Mouse (Mus musculus): ENCODE data around the gene Gpr153. TPM values are rescaled to one million over a fixed set of nuclear protein-coding genes. Genes with fewer than 3 reads are reported as not detected.

Gpr153 gene
- polyA plus RNA-seq, 1 experiment = 35.4 TPM

GRCm38 (mm10) chr4:152286183-152286582 lies 12.2 kb downstream of the Gpr153 start:
- peak in 1 of 2 experiments; percentile 54 for DNase-seq (ENCODE audit: extremely low spot score in 1 of 2, low spot score in 1 of 2)

GRCm38 (mm10) chr4:152286887-152287286 lies 12.9 kb downstream of the Gpr153 start:
- DNase-seq (ENCODE audit: extremely low spot score in 1 of 2, low spot score in 1 of 2) = peak in 1 of 2 experiments; percentile 45

DNA sequence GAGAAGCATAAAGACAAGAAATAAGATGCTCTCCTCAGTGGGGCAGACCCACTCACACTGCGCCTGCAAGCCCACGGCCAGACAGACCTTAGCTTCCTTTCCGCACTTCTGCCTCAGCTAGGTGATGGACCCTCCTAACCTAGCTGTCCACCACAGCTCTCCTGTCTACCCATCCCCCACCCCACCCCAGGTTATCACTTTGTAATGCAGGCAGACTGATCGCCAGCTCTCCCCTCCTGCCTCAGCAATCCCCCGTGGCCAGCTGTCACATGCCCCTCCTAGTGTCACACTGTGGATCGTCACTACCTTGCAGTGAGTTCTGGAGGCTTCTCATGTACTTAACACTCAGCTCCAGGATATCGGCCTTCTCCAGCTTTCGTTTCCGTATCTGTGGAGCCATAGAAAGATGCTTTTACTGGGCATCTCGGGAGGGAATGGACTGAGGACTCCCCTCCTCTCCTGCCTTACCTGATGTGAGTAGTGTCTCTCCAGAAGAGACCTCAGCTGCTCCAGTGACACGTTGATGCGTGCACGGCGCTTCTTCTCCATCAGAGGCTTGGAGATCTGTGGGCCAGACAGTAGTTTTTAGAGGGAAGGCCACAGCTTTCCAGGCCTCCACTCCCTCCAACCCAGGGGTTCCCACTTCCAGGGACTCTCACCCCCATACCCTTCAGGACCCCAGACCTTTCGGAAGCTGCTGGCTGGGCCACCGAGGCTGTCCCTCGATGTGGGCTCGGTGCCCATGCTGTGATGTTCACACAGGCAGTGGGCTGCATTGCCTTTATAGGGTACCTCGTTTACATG lies 13.5 kb downstream of the Gpr153 start:
- no peak for DNase-seq (ENCODE audit: extremely low spot score in 1 of 2, low spot score in 1 of 2)

DNA sequence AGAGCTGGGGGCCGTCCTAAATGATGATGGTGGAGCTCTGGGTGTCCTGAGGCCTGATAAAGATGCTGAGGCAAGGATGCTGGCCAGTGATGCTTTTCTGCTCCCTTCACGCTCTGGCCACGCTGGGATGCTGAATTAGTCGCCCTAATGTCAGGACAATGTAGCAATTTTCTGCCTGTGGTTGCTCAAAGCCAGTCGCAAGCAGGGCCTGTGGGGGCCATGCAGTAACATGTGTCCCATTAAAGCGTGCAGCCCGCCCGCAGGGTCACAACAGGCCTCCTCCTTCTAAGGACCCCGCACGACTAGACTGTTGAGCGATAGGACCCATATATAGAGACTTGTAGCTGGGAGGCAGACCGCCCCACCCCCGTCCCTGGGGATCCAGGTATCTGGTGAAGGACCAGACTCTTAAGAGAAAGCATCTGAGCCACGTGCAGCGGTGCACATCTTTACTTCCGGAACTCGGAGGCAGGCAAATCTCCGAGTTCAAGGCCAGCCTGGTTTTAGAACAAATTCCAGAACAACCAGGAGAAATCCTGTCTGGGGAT lies 14.4 kb downstream of the Gpr153 start:
- DNase-seq (ENCODE audit: extremely low spot score in 1 of 2, low spot score in 1 of 2) = no peak

DNA sequence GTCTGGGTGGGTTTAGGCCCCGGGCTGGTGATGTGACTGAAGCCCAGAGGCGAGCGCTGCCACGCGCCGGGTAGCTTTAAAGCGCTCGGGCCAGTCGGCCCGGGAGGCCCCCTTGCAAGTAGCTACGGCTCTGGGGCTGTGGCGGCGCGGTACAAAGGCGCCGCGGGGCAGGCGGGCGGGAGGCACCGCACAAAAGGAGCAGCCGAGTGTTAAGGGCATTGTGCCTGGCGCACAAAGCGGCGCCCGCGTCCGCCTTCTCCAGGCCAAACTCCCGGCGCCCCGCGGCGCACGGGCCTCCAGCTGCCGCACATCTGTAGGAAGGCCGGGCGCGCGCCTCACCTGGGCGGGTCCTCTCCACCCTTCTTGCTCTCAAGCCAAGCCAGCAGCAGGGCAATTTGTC lies 16.4 kb downstream of the Gpr153 start:
- DNase-seq (ENCODE audit: extremely low spot score in 1 of 2, low spot score in 1 of 2) = no peak

GRCm38 (mm10) chr4:152290991-152291390 lies 17.0 kb downstream of the Gpr153 start:
- no peak for DNase-seq (ENCODE audit: extremely low spot score in 1 of 2, low spot score in 1 of 2)

- no peak for DNase-seq (ENCODE audit: extremely low spot score in 1 of 2, low spot score in 1 of 2)
Observed at GRCm38 (mm10) chr4:152291562-152291961, 17.5 kb downstream of the Gpr153 start, which contains the start of gene Hes3. TSS of gene Hes3 (minus strand) at chr4:152291662.

- no peak for DNase-seq (ENCODE audit: extremely low spot score in 1 of 2, low spot score in 1 of 2)
Observed at GRCm38 (mm10) chr4:152292102-152292765, 18.2 kb downstream of the Gpr153 start.

- no peak for DNase-seq (ENCODE audit: extremely low spot score in 1 of 2, low spot score in 1 of 2)
Observed at GRCm38 (mm10) chr4:152294188-152294929, 20.3 kb downstream of the Gpr153 start.

GRCm38 (mm10) chr4:152295916-152296315 lies 21.9 kb downstream of the Gpr153 start:
- no peak for DNase-seq (ENCODE audit: extremely low spot score in 1 of 2, low spot score in 1 of 2)

DNA sequence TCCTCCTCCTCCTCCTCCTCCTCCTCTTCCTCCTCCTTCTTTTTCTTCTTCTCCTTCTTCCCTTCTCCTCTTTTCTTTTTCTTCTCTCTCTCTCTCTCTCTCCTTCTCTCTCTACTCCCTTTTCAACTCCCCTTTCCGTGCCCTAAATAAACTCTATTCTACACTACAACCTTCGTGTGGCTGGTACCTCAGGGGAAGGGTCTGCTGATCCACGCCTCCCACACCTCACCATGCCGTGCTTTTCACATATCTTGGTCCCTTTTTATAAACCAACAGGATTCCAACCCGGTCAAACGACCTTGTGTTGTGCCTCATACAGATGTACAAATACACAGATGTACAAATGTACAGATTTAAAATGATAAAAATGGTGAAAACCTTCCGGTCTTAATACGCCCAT lies 22.3 kb downstream of the Gpr153 start:
- DNase-seq (ENCODE audit: extremely low spot score in 1 of 2, low spot score in 1 of 2) = no peak

- DNase-seq (ENCODE audit: extremely low spot score in 1 of 2, low spot score in 1 of 2) = peak; percentile 95 to 99
Observed at GRCm38 (mm10) chr4:152296874-152297861, 23.1 kb downstream of the Gpr153 start, which contains the start of gene Icmt. TSS of gene Icmt (plus strand) at chr4:152297227.

DNA sequence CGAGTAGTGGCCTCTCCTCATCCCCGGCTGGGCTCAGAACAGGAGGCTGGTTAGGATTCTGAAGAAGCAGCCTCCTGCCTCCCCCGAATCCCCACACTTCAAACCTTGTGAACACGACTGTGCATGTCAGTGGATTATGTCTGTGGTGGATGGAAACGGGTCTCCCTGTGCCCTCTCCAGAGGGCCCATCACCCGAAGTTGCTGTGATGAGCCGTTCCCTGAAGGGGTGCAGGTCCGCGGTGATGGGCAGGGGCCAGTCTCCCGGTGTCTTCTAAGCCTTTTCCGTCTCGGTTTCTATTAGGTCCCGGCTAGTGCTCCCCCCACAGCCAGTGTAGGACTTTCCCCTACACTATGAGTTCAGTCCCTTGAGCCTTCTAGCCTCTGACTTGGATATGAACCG lies 24.8 kb downstream of the Gpr153 start:
- no peak for DNase-seq (ENCODE audit: extremely low spot score in 1 of 2, low spot score in 1 of 2)

GRCm38 (mm10) chr4:152300375-152300774 lies 26.3 kb downstream of the Gpr153 start:
- no peak for DNase-seq (ENCODE audit: extremely low spot score in 1 of 2, low spot score in 1 of 2)

DNA sequence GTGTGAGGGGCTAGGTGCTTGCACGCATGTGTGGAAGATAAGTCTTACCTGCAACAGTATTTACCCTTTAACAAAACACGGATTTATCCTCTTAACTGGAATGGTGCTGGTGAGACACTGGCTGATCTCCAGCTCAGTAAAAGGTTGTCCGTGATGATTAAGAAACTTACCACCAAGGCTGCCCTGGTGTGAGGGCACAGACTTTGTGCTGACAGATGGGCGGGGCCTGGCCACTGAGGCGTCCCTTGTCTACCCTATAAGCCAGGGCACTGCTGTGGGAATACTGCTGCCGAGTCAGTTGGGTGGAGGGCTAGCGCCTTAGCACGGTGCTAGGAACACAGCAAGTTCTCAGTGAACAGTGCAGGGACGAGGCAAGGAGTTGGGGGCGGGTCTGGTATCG lies 28.0 kb downstream of the Gpr153 start:
- DNase-seq (ENCODE audit: extremely low spot score in 1 of 2, low spot score in 1 of 2) = no peak

DNA sequence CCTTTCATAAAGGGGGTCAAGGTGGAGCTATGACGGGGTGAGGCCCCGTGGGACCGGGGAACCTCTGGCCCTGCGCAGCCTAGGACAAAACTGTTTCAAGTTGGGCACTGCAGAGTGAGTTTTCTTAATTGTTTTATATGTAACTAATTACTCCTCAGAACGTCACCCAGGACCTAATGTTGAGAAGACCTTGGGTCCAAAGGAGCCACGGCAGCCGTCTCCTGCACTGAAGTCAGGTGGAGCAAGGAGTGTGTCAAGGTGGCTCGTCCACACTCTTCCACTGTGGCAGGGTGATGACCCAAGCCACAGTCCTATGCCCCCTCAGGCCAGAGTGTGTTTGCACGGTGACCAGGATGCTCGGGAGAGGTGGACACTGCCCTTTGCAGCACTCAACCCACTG lies 29.1 kb downstream of the Gpr153 start:
- DNase-seq (ENCODE audit: extremely low spot score in 1 of 2, low spot score in 1 of 2) = no peak

DNA sequence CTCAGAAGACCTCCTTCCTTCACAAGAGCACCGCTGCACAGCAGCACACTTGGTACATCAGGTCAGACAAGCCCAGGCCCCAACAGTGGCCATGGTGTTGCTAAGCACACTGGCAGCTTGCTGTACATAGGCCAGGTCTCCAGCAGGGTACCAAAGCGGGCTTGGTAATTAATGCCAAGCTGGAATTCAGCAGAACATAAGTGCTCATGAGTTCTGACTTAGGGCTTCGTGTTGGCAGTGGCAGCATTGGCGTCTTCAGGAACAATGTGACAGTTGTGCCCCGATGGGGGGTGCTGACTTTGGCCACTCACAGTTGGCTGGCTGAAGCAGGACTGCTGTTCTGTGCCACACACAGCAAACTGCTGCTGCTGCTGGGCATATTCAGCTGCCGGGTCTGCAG lies 30.7 kb downstream of the Gpr153 start:
- DNase-seq (ENCODE audit: extremely low spot score in 1 of 2, low spot score in 1 of 2) = no peak

- no peak for DNase-seq (ENCODE audit: extremely low spot score in 1 of 2, low spot score in 1 of 2)
Observed at GRCm38 (mm10) chr4:152305991-152306390, 32.0 kb downstream of the Gpr153 start.

- no peak for DNase-seq (ENCODE audit: extremely low spot score in 1 of 2, low spot score in 1 of 2)
Observed at GRCm38 (mm10) chr4:152307542-152307941, 33.5 kb downstream of the Gpr153 start.

DNA sequence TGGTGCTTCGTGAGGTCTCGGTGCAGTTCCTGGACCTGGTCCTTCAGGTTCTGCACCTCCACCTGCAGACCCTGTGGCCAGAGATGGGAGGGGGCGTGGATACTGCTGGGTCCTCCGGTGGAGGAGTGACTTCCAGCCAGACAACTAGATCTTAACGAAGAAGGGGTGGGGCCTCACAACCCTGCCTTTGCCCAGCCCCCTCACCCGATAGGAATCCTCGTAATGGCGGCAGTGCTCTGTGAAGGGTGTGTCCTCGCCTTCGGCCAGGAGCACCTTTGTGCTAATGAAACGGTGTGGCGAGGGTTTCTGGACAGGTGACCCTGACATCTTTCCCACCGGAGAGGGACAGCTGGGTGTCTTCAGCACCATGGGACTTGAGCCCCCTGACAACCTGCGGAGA lies 38.2 kb downstream of the Gpr153 start:
- DNase-seq (ENCODE audit: extremely low spot score in 1 of 2, low spot score in 1 of 2) = no peak

Data from frontal cortex, adult 2 months (tissue).